Mouse (Mus musculus) ES-E14 (cell line): ENCODE results near the gene Olfr105-ps. TPM values are rescaled to one million over a fixed set of nuclear protein-coding genes. Genes with fewer than 3 reads are reported as not detected.

Source experiments
- DNase-seq: peaks from one replicate; pipeline ENCODE4 v3.0.0-alpha.2; 2013; ENCODE audit warnings: low read depth, low spot score
- H3K27ac ChIP-seq: 2 replicates; pipeline ENCODE4 v1.5.1; 2012; ENCODE audit warnings: low read depth, mild to moderate bottlenecking, low read length, moderate library complexity, mixed read lengths; ENCODE audit not compliant: poor library complexity, insufficient read depth, severe bottlenecking
- H3K36me3 ChIP-seq: 2 replicates; pipeline ENCODE4 v1.6.1; 2012; ENCODE audit warnings: mild to moderate bottlenecking, low read length, moderate library complexity, mixed read lengths; ENCODE audit not compliant: control insufficient read depth, poor library complexity, insufficient read depth, severe bottlenecking
- H3K4me1 ChIP-seq, 2 experiments: fragments of 150-350 bp in 1 of 2; sonication (generic) in 1 of 2; 2 replicates each; pipeline ENCODE4 v1.6.1; 2012; ENCODE audit warnings: low read length in 2 of 2, mild to moderate bottlenecking in 1 of 2, mixed read lengths in 1 of 2; ENCODE audit not compliant: control insufficient read depth in 2 of 2, insufficient read depth in 2 of 2, poor library complexity in 1 of 2
- H3K4me3 ChIP-seq, 2 experiments: fragments of 150-350 bp in 1 of 2; sonication (generic) in 1 of 2; 2 replicates each; pipeline ENCODE4 v1.5.1; 2012; ENCODE audit warnings: low read length in 2 of 2, low read depth in 1 of 2, mild to moderate bottlenecking in 1 of 2, mixed read lengths in 1 of 2; ENCODE audit not compliant: insufficient read depth in 1 of 2, poor library complexity in 1 of 2, severe bottlenecking in 1 of 2
- H3K9ac ChIP-seq: 2 replicates; pipeline ENCODE4 v1.6.1; 2012; ENCODE audit warnings: low read depth, mild to moderate bottlenecking, low read length, mixed read lengths; ENCODE audit not compliant: poor library complexity, insufficient read depth, severe bottlenecking
- H3K9me3 ChIP-seq: fragments of 150-350 bp; sonication (generic); 2 replicates; pipeline ENCODE4 v1.6.1; 2012; ENCODE audit warnings: low read depth, mild to moderate bottlenecking, low read length; ENCODE audit not compliant: control insufficient read depth, insufficient read depth
- CHD2 ChIP-seq: IDR thresholded peaks from 2 replicates; pipeline ENCODE4 v1.6.1; 2014; ENCODE audit warnings: mild to moderate bottlenecking, low read depth, low read length, inconsistent platforms
- HCFC1 ChIP-seq: IDR thresholded peaks from 2 replicates; pipeline ENCODE4 v1.6.1; 2012; ENCODE audit warnings: low read length, inconsistent platforms, borderline replicate concordance; ENCODE audit not compliant: insufficient read depth
- MAFK ChIP-seq: IDR thresholded peaks from 2 replicates; pipeline ENCODE4 v1.6.1; 2014; ENCODE audit warnings: mild to moderate bottlenecking, low read depth, low read length, inconsistent platforms; ENCODE audit not compliant: insufficient read depth
- ZC3H11A ChIP-seq: IDR thresholded peaks from 2 replicates; pipeline ENCODE4 v1.6.1; 2012; ENCODE audit warnings: low read depth, mild to moderate bottlenecking, inconsistent platforms, low read length, borderline replicate concordance
- ZNF384 ChIP-seq: IDR thresholded peaks from 2 replicates; pipeline ENCODE4 v1.6.1; 2012; ENCODE audit warnings: low read depth, low read length, inconsistent platforms
- in situ Hi-C, 2 experiments: fragments of 600-800 bp; cut with MboI; formaldehyde crosslinking; loops; one replicate each; pipeline ENCODE4 v1.15.1; 2025; ENCODE audit warnings: low sequenced_read_pairs in 2 of 2, inconsistent platforms in 1 of 2; ENCODE audit not compliant: unreplicated experiment in 2 of 2
- total RNA-seq: library from RNA; depleted of rRNA; stranded (reverse); fragments of 300-350 nt; gene quantifications from 2 replicates; pipeline ENCODE4 v1.2.3, GENCODE M21; 2012; rRNA removed

Gene Olfr105-ps
- total RNA-seq = not detected in 2 replicates

GRCm38 (mm10) chr17:37378733-37379132, at the start of gene Olfr105-ps:
TSS of gene Olfr105-ps (plus strand) at chr17:37379033.
- DNase-seq = no peak
- in situ Hi-C loops = no loop called here
- no peak for TF ChIP-seq ZNF384
- no peak for TF ChIP-seq HCFC1
- no peak for TF ChIP-seq CHD2
- no peak for TF ChIP-seq ZC3H11A
- TF ChIP-seq MAFK = no peak
- Histone ChIP-seq H3K36me3 (no peaks in the 10 kb centered on the region), H3K4me3 (no peak within 1 kb of the TSS), H3K4me1 (no peaks in the 10 kb centered on the region), H3K9ac (no peak within 1 kb of the TSS), H3K9me3 (no peaks in the 10 kb centered on the region), H3K27ac (no peak within 1 kb of the TSS)

DNA sequence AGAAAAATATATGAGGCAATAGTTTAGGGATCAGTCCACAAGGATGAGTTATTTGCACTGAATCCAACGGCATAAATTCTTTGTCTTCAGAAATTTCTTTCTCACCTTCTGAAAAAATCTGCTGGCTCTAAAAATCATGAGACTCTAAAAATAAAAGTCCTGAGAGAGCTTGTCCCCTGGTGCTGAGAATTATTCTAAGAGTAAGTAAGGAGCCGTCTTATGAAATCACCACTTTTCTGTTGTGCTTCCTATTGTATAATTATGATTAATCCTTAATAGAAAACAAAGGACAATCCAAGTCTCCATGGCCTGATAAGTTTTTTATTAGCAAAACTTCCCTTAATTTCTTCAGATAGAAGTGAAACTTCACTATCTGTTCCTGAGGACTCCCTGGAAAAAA, 39.2 kb upstream of the Olfr105-ps start, which contains the start of gene Olfr103:
Olfr103 (minus strand) TSS at position 101 of the 400 bp plus-strand sequence.
- DNase-seq = no peak
- in situ Hi-C loops = loop anchor here in 1 of 2 experiments (25.0 kb wide), 1 partner anchor 1223 kb away; the partner anchor contains the start of gene Esp34
- Histone ChIP-seq H3K4me3 (no peak within 1 kb of the TSS), H3K9ac (no peak within 1 kb of the TSS), H3K36me3 (no peaks in the 10 kb centered on the region), H3K9me3 (no peaks in the 10 kb centered on the region), H3K4me1 (no peaks in the 10 kb centered on the region), H3K27ac (no peak within 1 kb of the TSS)
- TF ChIP-seq HCFC1 (no peak), CHD2 (no peak), ZNF384 (no peak), MAFK (no peak), ZC3H11A (no peak)

DNA sequence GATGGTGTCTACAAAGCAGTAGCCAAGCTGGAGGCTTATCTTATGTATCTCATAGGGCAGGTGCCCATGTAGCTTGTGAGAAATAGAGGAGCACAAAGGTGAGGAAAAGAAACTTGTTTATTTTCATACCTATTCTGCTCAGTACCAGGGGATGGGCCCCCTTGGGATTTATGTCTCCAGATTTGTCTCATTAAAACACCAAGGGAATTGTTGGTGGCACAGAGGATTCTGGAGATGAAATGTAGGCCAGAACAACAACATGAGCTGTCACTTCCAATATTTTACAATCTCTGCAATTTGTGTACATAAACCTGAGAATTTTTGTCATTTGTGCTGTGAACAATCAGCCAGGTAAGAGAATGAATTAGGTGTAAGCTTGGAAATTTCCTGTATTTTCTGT, 19.6 kb upstream of the Olfr105-ps start, which contains the start of gene Olfr104-ps:
Olfr104-ps (plus strand) TSS at position 301 of the 400 bp plus-strand sequence.
- H3K4me3 ChIP-seq = no peak within 1 kb of the TSS

GRCm38 (mm10) chr17:37390093-37390492, 11.3 kb downstream of the Olfr105-ps start, which contains the start of gene Olfr106-ps:
TSS of gene Olfr106-ps (plus strand) at chr17:37390393.
- no peak within 1 kb of the TSS for H3K9ac ChIP-seq
- no peak within 1 kb of the TSS for H3K27ac ChIP-seq
- no peaks in the 10 kb centered on the region for H3K36me3 ChIP-seq
- DNase-seq = no peak
- in situ Hi-C loops = no loop called here
- H3K9me3 ChIP-seq = no peaks in the 10 kb centered on the region
- TF ChIP-seq ZNF384 (no peak), HCFC1 (no peak), MAFK (no peak), CHD2 (no peak), ZC3H11A (no peak)
- no peak within 1 kb of the TSS for H3K4me3 ChIP-seq
- no peaks in the 10 kb centered on the region for H3K4me1 ChIP-seq

More for the DNA sequence above, 19.6 kb upstream of the Olfr105-ps start, which contains the start of gene Olfr104-ps:
- Histone ChIP-seq H3K4me1 (no peaks in the 10 kb centered on the region), H3K27ac (no peak within 1 kb of the TSS), H3K9ac (no peak within 1 kb of the TSS), H3K9me3 (no peaks in the 10 kb centered on the region), H3K36me3 (no peaks in the 10 kb centered on the region)
- in situ Hi-C loops = no loop called here
- no peak for TF ChIP-seq HCFC1
- TF ChIP-seq ZNF384 = no peak
- no peak for TF ChIP-seq CHD2
- no peak for TF ChIP-seq ZC3H11A
- no peak for TF ChIP-seq MAFK
- no peak for DNase-seq

DNA sequence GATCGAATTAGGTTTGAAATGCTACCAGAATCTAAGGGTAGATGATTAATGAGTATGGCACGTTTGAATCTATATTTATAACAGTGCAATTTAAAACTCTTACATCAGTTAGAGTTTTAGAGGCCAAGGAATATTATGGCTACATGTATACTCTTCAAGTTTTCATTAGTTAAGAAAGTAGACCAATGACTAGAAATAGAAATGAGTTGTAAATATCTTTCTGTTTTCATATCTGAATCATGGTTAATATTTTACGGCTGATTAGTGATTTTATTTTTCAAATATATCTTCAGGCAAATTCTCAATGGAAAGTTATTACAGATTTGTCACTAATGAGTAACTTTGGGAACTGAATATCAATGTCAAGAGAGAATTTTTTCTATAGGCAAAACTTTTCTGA, 20.1 kb downstream of the Olfr105-ps start, which contains the start of gene Olfr107:
Olfr107 (plus strand) TSS at position 301 of the 400 bp plus-strand sequence.
- H3K36me3 ChIP-seq = no peaks in the 10 kb centered on the region
- no peak within 1 kb of the TSS for H3K9ac ChIP-seq
- H3K4me3 ChIP-seq = no peak within 1 kb of the TSS
- DNase-seq = no peak
- no peaks in the 10 kb centered on the region for H3K4me1 ChIP-seq
- TF ChIP-seq ZC3H11A (no peak), HCFC1 (no peak), MAFK (no peak), ZNF384 (no peak), CHD2 (no peak)
- no peaks in the 10 kb centered on the region for H3K9me3 ChIP-seq
- no peak within 1 kb of the TSS for H3K27ac ChIP-seq
- in situ Hi-C loops = no loop called here
